Mouse (Mus musculus): ENCODE measurements around the gene Chd8.
"Not testable (repeated sequence)": the region's sequence is repeated elsewhere in the genome, so short reads cannot be mapped to it uniquely, and the experiment has no call there.

Chd8 gene

DNA sequence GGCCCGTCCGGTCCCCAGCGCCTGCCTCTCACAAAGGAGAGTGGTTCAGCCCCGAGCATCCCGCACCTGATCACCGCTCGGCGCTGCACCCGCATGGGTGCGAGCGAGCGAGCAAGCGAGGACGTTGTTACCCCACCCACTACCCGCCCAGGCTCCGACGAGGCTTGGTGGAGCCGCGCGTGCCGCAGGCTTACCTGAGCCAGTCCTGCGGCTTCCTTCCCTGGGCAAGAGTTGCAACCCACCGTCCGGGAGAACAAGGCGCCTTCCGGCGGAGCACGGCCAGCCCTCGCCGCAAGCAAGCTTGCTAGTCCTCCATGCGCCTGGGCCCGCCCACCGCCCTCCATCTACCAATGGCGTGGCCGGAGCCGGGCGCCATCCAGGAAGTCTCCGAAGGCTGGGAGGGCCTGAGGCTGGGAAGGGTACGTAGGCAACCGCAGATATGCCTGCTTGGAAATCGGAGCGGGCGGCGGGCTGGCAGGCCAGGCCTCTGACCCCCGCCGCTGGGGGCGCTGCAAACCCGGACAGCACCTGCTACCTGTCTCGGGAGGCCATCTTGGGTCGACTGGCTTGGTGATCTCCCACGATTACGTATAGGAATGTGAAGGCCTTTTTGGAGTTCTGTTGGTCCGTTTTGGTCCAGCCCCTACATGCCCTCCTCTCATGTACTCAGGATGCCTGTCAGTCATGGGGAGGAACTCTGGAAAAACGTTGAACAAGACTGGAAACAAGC, at the start of gene Chd8:
Gene Chd8 (minus strand): TSS at position 297 of the 730 bp plus-strand sequence.
- DNase-seq (ENCODE audit: low spot score) = peak; percentile 92

DNA sequence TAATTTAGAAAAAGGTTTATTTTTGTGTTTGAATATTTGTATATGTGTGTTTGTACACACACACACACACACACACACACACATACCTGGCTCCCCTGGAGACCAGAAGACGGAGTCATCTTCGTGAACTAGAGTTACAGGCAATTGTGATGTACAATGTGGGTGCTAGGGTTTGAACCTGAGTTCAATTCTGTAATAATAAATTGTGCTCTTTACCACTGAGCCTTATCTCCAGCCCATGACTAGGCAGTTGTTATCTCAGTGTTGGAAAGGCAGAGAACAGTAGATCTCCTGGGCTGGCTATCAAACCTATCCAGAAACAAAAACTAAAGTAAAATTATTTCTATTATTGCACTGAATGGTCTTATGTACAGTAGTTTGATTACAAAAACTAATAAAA, 48.5 kb upstream of the Chd8 start:
- no peak for DNase-seq (ENCODE audit: low spot score)

DNA sequence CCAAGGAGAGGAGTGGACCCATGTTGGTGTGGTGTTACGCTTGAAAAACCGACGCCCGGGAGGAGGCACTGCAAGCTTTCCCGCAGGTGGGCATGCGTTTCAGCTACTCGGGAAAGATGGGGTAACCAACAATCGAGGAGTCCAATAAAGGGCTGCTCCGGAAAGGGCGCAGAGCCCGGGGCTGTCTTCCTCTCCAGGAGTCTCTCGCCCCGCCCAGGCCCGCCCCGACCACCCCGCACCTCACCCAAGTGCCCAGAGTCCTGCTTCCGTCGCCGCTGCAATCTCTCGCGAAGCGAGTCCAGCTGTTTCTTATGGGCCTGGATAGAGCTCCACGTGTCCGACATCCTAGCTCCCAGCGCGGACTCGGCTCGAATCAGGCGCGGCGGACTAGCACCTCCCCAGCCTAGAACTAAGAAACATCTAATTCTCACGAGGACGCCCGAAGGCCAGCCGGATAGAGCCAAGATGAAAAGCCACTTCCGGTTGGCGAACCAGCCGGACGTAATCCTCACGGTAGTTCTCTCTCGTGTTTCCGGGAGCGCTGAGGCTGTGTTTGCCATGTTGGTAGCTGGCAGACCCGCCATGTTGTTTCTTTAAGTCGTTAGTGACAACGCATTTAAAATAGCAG, 47.2 kb upstream of the Chd8 start, which contains the start of gene Mettl3:
Gene Mettl3 (minus strand): TSS at position 485 of the 628 bp plus-strand sequence.
- peak; percentile 72 for DNase-seq (ENCODE audit: low spot score)

DNA sequence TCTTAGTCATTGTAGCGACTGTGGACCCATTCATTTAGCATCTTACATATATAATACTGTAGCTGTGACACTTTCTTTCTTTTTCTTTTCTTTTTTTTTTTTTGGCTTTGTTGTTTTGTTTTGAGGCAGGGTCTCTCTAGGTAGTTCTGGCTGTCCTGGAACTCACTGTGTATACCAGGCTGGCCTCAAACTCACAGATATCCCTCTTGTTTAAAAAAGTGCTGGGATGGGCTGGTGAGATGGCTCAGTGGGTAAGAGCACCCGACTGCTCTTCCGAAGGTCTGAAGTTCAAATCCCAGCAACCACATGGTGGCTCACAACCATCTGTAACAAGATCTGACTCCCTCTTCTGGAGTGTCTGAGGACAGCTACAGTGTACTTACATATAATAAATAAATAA, 45.9 kb upstream of the Chd8 start:
- DNase-seq (ENCODE audit: low spot score) = not testable (repeated sequence)

DNA sequence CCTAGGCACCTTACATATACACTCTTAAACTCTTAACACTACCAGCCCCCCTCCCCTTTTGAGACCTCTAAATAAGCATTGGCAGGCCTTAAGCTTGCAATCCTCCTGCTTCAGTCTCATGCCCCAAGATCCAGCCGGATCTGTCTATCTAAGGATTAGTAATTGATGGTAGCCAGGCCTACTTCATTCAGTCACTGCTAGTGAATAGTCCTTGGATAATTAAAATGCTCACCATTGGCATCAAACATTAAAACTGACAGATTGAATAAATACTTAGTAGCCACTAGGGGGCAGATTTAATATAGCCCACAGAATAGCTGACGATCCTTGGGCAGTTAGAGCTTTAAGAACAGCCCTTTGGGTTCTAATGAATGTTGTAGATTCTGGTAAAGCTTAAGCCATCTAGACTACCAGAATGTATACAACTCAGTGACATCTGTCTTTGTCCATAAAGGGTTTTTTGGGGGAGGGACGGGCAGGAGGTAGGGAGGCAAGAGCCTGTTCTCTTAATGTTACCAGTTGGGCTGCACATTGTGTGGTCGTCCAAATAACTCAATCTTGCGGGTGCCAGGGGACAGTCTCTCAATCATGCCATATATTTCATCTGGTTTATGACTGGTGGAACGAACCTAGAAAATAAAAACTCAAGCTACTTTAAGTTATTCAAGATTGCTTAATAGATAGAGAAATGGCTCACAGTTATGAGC, 38.1 kb upstream of the Chd8 start:
- no peak for DNase-seq (ENCODE audit: low spot score)

DNA sequence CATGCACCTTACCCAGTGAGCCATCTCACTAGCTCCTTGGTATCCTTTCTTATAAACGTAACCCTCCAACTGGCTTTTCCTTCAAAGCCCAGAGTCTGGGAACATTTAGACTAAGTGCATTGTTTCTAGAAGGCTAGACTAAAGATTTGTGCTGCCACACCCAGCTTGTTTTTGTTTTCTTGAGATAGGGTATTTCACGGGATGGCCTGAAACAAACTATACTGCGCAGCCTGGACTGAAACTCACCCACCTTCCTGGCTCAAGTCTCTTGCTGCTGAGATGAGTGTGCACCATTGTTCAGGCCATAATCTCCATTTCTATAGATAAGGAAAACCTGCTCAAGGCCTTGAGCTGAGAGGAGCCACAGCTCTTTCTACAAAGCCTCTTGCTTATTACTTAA, 26.6 kb upstream of the Chd8 start:
- DNase-seq (ENCODE audit: low spot score) = no peak

DNA sequence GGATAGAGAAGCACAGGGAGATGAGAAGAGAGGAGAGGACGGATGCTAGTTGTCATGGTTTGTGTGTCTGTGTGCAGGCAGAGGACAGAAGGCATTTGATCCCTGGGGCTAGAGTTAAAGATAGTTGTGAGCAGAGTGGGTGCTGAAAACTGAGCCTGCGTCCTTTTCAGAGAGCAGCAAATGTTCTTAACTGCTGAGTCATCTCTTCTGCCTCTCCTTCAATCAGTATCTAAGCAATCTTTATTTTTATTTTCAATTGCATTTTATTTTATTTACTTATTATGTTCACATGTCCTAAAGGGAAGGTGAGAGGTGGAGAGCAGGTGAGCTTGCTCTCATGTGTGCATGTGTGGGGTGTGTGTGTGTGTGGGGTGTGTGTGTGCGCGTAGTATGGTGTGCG, 26.0 kb upstream of the Chd8 start:
- DNase-seq (ENCODE audit: low spot score) = no peak

DNA sequence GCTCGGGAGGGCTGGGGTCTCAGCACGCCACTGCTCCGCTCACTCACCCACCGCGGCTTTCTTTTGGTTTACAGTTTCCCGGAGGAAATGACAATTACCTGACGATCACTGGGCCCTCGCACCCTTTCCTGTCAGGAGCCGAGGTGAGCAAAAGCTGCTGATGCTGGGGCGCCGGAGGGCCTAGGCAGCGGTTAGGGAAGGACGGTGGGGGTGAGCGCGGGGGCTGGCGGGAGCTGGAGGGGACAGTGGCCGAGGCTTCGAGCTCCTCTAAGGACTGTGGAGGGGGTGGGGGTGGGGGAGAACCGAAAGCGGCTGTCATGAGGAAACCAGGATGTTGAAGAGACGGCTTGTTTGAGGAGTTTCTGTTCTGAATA, 22.2 kb upstream of the Chd8 start:
- DNase-seq (ENCODE audit: low spot score) = no peak

DNA sequence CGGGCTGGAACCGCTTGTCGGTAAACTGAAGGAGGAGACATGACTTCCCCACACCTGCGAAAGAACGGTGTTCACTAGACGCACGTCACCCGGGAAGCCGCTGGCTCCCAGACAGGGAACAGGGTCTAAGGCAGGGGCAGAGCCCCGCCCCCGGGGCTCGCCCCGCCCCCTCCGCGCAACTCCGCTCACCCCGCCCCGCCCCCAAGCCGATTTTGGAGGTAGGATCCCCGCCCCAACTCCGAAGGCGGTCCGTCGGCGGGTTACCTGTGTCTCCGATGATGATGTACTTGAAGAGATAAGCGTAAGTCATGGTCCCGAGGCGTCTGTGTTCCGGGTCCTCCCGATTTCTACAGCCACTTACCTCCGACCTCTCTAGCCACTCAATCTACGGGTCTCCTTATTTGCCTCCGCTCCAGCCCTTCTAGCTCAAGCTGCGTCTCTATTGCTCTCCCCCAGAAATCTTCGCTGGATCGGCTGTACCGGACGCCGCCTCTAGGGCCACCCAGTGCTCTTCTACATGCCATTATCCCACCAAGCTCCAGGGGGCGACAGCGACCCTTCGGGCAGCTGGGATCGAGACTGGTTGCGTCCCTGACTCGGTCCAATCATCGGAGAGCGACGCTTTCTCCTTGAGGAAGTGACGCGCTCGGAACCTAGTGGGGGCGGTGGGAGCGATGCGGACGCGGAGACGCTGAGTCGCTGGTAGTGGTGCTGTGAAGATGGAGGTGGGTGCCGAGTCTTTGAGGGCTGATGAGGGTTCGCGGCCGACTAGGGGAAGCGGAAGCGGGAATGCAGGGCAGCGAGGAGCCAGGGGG, 21.6 kb upstream of the Chd8 start, which contains the start of the genes Tox4 and Rab2b:
Gene Tox4 (plus strand): TSS at position 215 of the 815 bp plus-strand sequence.
Gene Rab2b (minus strand): TSS at position 614 of the 815 bp plus-strand sequence.
- DNase-seq (ENCODE audit: low spot score) = peak; percentile 99

DNA sequence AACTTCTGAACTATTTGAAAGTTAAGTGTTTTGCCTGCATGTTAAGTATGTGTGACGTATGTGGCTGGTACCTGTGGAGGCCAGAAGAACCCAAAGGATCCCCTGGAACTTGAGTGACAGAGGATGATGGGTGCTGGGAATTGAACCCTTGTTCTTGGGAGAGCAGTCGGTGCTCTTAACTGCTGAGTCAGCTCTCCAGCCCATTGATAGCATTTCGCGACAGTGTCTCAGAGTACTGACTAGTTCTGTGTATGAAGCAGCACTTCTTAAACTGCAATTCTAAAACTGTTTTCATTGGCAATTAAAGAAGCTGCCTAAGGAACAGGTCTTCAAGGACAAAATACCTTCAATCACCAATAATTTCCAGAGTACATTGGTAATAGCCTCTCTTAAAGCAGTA, 19.6 kb upstream of the Chd8 start:
- no peak for DNase-seq (ENCODE audit: low spot score)

DNA sequence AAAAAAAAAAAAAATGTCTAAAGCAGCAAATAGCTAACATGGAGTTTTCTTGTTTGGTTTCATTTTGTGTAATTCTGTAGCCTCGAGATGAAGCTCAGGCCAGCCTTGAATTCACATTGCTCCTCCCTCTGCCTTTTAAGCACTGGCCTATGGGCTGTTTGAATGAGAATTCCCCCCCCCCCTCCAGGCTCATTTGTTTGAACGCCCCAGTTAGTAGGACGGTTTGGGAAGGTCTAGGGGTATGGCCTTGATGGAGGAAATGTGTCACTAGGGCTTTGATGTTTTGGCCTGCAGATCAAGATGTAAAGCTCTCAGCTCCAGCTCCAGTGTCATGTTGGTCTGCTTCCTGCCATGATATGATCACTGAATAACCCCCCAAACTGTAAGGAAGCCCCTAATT, 15.2 kb upstream of the Chd8 start:
- no peak for DNase-seq (ENCODE audit: low spot score)

DNA sequence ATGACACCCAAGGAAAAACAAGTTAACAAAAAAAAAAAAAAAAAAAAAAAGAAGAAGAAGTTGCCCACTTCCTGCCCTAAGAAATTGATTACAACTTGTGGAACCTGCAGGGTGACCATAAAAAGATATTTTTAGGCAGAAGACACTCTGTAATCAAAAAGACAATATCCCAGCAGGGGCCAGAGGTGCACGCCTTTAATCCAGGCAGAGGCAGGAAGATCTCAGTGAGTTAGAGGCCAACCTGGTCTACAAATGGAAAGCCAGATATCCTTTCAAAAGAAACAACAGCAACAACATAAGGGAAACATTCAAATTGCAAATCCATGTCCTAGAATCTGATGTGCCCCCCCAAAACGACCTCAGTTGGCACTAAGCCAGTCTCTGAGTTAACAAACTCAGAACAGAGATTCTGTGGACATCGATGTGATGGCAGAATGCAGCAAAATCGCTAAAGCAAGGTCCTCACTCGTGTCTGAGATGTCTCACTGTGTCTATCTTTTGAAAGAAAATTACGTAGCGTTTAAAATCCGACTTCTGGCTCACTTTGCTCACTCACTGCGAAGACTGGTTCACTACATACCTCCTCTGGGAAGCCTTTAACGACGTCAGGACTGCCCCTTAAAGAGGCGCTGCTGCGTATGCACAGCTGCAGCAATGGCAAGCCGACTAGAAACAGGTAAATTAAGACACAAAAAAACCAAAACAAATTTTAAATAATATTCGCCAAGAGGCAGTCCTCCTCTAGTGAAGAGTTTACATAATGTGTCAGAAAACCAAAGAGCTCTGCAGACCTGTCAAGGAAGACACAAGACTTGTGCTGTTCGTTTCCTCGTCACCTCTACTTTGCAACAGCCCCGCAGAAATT, 1.0 kb downstream of the Chd8 start:
- peak; percentile 15 for DNase-seq (ENCODE audit: low spot score)

DNA sequence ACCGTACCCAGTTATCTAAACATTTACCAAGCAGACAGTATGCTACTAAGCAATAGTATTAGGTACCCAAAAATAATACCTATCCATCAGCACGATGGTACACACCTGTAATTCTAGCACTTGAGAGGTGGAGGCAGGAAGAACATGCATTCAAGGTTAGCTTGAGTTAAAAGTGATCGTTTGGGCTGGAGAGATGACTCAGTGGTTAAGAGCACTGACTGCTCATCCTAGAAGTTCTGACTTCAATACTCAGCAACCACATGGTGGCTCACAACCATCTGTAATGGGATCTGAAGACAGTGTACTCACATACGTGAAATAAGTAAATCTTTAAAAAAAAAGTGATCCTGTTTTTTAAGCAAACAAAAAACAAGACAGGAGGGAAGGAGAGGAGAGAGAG, 11.5 kb downstream of the Chd8 start:
- no peak for DNase-seq (ENCODE audit: low spot score)

DNA sequence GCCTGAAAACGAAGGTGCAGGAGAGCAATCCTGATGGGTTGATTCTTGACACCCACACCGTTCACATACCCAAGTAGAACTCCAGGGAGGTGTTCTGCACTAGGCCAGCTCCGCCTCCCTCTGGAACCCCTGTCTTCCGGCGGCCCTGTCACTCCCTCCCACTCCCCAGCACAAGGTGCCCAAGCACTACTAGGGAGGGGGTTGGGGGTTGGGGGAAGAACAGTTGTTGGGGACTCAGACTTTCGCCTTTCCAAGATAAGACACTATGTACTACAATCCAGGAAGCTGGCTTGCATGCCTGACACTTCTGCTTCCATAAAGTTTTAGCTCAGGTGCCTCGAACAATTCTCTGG, 12.9 kb downstream of the Chd8 start:
- DNase-seq (ENCODE audit: low spot score) = no peak

DNA sequence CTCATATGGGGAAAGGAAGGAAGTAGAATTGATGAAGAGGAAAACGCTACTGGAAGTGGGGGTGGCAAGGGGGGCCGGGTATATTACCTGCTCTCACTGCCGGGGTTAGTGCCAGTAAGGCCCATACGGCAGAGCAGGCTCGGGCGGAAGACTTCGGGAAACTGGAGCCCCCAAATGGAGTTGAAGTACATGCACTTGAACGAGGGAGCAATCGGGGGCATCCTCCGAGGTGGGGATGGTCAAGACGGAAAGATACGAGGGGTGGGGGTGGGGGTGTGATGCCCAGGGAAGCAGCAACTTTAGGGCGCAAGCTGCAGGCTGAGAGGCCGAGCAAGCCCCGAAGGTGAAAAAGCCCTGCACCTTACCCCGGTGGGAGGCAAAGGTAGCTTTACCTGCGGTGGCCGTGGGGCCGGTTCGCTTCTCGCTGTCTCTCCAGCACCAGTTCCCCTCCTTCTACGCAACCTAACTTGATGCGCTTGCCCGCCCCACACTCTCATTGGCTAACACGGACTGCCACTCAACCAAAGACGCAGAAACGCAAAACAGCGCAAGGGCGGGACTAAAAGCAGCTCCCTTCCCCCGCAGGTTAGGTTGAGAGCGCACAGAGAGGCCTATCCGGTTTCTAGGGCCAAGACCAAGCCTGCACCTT, 13.4 kb downstream of the Chd8 start:
- DNase-seq (ENCODE audit: low spot score) = peak; percentile 99

DNA sequence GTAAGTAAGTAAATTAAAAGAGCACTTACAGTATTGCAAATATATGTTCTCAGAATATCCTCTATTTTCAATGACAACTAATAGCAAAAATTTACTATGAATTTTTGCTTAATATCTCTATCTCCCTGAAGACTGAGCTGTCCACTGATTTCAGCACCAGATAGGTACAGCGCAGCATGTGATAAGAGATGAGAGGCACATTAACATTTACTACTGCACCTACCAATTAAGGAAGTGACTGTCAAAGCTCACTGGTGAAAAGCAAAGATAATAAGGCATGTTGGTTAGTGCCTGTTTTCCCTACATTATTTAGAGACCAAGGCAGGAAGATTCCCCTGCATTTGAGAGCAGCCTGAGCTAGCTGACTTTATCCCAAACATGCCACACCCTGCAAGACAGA, 21.4 kb downstream of the Chd8 start:
- DNase-seq (ENCODE audit: low spot score) = no peak

DNA sequence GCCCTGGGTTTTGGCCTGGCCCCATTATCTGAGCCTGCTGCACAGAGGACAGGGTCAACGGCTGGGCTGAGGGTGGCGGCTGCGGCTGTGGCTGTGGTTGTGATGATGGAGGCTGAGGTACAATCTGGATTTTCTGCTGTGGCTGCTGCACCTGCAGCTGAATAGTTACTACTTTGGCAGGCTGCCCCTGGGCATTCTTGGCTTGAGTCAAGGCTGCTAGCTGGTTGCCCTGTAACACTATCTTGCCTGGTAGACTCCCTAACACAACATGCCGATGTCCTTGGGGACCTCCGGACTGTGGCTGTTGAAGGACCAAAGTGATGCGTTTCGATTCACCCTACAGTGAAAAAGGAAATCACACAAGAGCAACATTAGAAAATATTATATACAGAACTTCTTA, 22.4 kb downstream of the Chd8 start:
- DNase-seq (ENCODE audit: low spot score) = no peak

DNA sequence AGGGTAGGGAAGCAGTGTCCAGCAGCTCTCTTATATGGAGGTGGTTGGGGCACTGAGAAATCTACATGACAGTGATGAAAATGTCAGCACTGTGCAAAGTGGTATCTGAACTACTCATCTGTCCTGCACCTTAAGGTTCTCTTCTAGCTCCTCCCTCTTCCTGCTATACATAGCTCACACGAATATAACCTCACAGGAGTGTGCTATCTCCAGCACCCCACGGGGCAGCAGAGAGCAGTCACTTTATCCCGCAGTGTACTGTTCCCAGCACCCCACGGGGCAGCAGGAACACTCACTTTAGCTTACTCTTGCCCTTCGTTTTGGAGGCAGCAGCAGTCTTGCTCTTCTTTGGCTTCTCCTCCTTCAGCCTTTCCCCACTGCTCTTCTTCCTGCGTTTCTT, 25.3 kb downstream of the Chd8 start:
- no peak for DNase-seq (ENCODE audit: low spot score)

DNA sequence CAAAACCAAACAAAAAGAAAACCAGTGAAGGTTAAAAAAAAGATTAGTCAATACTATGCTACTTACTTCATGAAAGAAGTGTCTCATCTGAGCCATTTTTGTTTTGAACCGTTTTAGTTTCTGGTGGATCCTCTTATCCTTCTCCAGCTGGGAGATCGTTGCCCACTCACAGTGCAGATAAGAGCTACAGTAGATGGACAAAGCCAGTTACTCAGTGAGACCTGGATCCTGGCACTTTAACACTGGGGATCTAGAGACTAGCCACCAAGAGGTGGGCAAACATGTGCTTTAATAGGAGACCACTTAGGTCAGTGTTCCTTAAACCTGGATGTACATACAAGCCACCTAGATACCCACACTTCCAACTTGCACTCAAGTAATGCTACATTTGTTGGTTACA, 31.6 kb downstream of the Chd8 start:
- no peak for DNase-seq (ENCODE audit: low spot score)

DNA sequence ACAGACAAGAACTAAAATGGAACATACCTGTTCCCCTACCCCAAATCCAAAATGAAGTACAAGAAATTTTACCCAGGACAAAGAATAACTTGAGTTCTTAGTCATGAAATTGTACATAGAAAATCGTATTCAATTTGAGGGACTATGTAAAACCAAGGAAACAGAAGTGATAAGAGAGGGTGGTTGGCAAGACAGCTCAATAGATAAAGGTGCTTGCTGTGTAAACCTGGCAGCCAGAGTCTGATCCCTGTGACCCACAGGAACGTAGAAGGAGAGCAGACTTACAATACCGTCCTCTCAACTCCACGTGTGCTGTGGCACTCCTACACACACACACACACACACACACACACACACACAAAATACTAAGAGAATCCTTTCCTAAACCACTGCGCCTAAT, 40.3 kb downstream of the Chd8 start:
- no peak for DNase-seq (ENCODE audit: low spot score)

DNA sequence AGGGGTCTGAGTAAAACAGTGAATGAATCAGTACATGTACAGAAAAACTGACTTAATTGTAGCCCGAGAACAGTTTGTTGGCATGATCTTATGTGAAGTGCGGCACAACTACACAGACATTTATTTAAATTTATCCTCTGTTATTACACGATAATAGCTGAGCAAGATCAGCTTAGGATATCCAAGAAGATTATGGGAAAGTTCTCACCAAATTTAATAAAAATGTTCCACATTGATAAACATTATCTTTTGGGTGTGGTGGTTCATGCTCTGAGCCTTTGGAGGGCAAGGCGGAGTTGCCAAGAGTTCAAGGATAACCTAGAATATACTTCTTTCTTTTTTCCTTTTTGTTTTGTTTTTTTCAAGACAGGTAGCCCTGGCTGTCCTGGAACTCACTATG, 58.2 kb downstream of the Chd8 start:
- DNase-seq (ENCODE audit: low spot score) = no peak

Data from spleen, adult 12 weeks (tissue).